Mouse (Mus musculus) forebrain, postnatal 0 days (tissue): ENCODE measurements around the gene Bag6. TPM values are rescaled to one million over a fixed set of nuclear protein-coding genes. Genes with fewer than 3 reads are reported as not detected.

Experiments used
- ATAC-seq: fragments of 200-750 bp; cut with Nextera tagmentation; 2 replicates; pipeline ENCODE4 v1.8.0; 2017; ENCODE audit warnings: mild to moderate bottlenecking, moderate library complexity
- DNase-seq: peaks from one replicate; pipeline ENCODE4 v3.0.0-alpha.2; 2015
- H3K27ac ChIP-seq: fragments of 300-500 bp; sonication (generic); 2 replicates; pipeline ENCODE4 v1.5.1; 2014; ENCODE audit warnings: low read depth, mild to moderate bottlenecking, antibody characterized with exemption, low read length, moderate library complexity, mixed read lengths
- H3K27me3 ChIP-seq: fragments of 300-500 bp; sonication (generic); 2 replicates; pipeline ENCODE4 v1.6.1; 2014; ENCODE audit warnings: mild to moderate bottlenecking, low read length, mixed read lengths; ENCODE audit not compliant: insufficient read depth
- H3K36me3 ChIP-seq: fragments of 300-500 bp; sonication (generic); 2 replicates; pipeline ENCODE4 v1.6.1; 2014; ENCODE audit warnings: mild to moderate bottlenecking, moderate library complexity; ENCODE audit not compliant: insufficient read depth
- H3K4me1 ChIP-seq: fragments of 300-500 bp; sonication (generic); 2 replicates; pipeline ENCODE4 v1.6.1; 2014; ENCODE audit warnings: antibody characterized with exemption; ENCODE audit not compliant: insufficient read depth
- H3K4me2 ChIP-seq: fragments of 300-500 bp; sonication (generic); 2 replicates; pipeline ENCODE4 v1.6.1; 2014; ENCODE audit warnings: low read depth, mild to moderate bottlenecking, moderate library complexity
- H3K4me3 ChIP-seq: fragments of 300-500 bp; sonication (generic); 2 replicates; pipeline ENCODE4 v1.5.1; 2014; ENCODE audit warnings: low read depth, low read length, mixed read lengths
- H3K9ac ChIP-seq: fragments of 300-500 bp; sonication (generic); 2 replicates; pipeline ENCODE4 v1.6.1; 2014; ENCODE audit warnings: mild to moderate bottlenecking
- H3K9me3 ChIP-seq: fragments of 300-500 bp; sonication (generic); 2 replicates; pipeline ENCODE4 v1.6.1; 2016; ENCODE audit warnings: low read length
- CTCF ChIP-seq: sonication (generic); IDR thresholded peaks from 2 replicates; pipeline ENCODE4 v1.5.1; 2016; ENCODE audit warnings: antibody characterized with exemption, control low read depth, low read depth
- WGBS: fragments of 180-500 bp; shearing (Covaris S2); extraction: QIAGEN DNeasy Blood & Tissue Kit; methylation state at CpG from one replicate; pipeline ENCODE4 v1.1.7; 2014; 5-methylcytosine and 5-hydroxymethylcytosine counted together
- microRNA-seq, 2 experiments: library from miRNA; unstranded; fragments of <30 nt; microRNA quantifications; one replicate each; pipeline ENCODE4; 2016
- polyA plus RNA-seq: library from polyadenylated mRNA; unstranded; fragments of >200 nt; fragmentation: Nextera tagmentation; extraction: Ambion mirVana; gene quantifications from 2 replicates; pipeline ENCODE4 v1.2.1, GENCODE M21; 2015
- total RNA-seq: library from RNA; depleted of rRNA; stranded (reverse); fragments of >200 nt; gene quantifications from 2 replicates; pipeline ENCODE4 v1.2.3, GENCODE M21; 2014; rRNA removed

The Bag6 gene
- total and polyA plus RNA-seq, 2 experiments from 2014 or later, result 71.9 to 340 TPM

DNA sequence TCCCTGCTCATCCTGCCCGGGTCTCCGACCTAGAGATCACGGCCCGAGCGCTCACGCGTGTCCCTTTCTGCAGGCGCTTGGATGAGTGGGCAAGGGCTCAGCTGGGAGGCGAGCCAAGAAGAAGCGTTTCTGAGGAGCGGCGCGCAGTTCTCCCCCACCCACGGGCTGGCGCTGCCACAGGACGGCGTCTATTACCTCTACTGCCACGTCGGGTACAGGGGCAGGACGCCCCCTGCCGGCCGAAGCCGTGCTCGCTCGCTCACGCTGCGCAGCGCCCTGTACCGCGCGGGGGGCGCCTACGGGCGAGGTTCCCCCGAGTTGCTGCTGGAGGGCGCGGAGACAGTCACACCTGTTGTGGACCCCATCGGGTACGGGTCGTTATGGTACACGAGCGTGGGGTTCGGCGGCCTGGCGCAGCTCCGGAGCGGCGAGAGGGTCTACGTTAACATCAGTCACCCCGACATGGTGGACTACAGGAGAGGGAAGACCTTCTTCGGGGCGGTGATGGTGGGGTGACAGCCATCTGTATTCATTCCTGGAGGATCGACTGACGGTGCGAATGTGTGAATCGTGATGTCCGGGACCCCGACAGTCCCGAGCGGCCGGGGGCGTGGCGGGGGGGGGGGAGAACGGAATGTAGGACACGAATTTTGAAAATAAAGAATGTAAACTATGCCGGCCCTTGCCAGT is 60.8 kb downstream of the Bag6 start:
- H3K9ac ChIP-seq, result peak overlapping the region; percentile 23
- DNase-seq (peak; percentile 80), ATAC-seq (peak; percentile 96)
- H3K4me3 ChIP-seq, result peak overlapping the region; percentile 38
- H3K4me2 ChIP-seq, result peak overlapping the region; percentile 64
- 0 out of 2 replicates have a peak, but pooled peaks cover 10% of the 10 kb centered on the region for H3K4me1 ChIP-seq
- no peaks in the 10 kb centered on the region for H3K9me3 ChIP-seq
- 3% methylated on average over 66 of the region's 66 CpGs for WGBS
- no peaks in the 10 kb centered on the region for H3K36me3 ChIP-seq
- peaks cover 12% of the 10 kb centered on the region for H3K27me3 ChIP-seq
- TF ChIP-seq CTCF, result peak; percentile 93
- no peak overlapping the region for H3K27ac ChIP-seq

DNA sequence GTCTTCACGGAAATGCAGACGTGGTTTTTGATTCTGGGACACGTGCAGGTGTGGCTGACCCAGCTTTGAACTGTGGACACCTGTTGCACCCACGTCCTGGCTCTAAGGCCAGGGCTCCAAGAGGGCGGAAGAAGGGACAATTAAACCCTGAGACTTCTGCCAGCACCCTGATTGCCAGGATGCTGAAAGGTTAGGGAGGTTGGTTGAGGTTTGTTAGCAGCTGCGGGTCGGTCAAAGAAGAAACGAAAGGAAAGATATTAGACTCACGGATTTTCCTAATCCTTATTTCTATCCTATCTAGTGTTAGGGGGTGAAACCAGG is 61.3 kb downstream of the Bag6 start:
- DNase-seq (no peak), ATAC-seq (no peak)
- TF ChIP-seq CTCF, result no peak
- peaks cover 12% of the 10 kb centered on the region for H3K27me3 ChIP-seq
- no peaks in the 10 kb centered on the region for H3K36me3 ChIP-seq
- H3K4me1 ChIP-seq, result 0 out of 2 replicates have a peak, but pooled peaks cover 10% of the 10 kb centered on the region
- H3K9me3 ChIP-seq, result no peaks in the 10 kb centered on the region
- H3K4me2 ChIP-seq, result peak overlapping the region; percentile 64
- no peak overlapping the region for H3K27ac ChIP-seq
- peak overlapping the region; percentile 23; the same call in 1 of the 2 replicates for H3K9ac ChIP-seq
- H3K4me3 ChIP-seq, result peak overlapping the region; percentile 38
- WGBS, result 28% methylated on average over 9 of the region's 9 CpGs

Small RNA genes lying within 50 kb of the gene (microRNA-seq; reads per million reads assigned to microRNA genes)
- gene Mir6973a, result 0 reads per million in 2 experiments

Other genes starting within 250 kb of the Bag6 start
Only the 30 nearest of the 41 such genes appear.
- 29.1 and 38.9 TPM in 2 replicates for gene Lsm2, start 153.3 kb upstream of the Bag6 start, total RNA-seq
- gene Lsm2, start 153.3 kb upstream of the Bag6 start, polyA plus RNA-seq, result 111 and 120 TPM in 2 replicates
- 84.4 and 93.4 TPM in 2 replicates for gene Vars, start 134.2 kb upstream of the Bag6 start, total RNA-seq
- gene Vars, start 134.2 kb upstream of the Bag6 start, polyA plus RNA-seq, result 36.7 and 45.4 TPM in 2 replicates
- gene Vwa7, start 118.6 kb upstream of the Bag6 start, total RNA-seq, result 0.14 and 0.31 TPM in 2 replicates
- 0.08 TPM in 1 of 2 replicates, not detected in the other for gene Vwa7, start 118.6 kb upstream of the Bag6 start, polyA plus RNA-seq
- 2.2 and 2.7 TPM in 2 replicates for gene Sapcd1, start 107.2 kb upstream of the Bag6 start, total RNA-seq
- 1.6 TPM in 2 replicates for gene Sapcd1, start 107.2 kb upstream of the Bag6 start, polyA plus RNA-seq
- gene Msh5, start 88.4 kb upstream of the Bag6 start, total RNA-seq, result 1.3 and 2.2 TPM in 2 replicates
- gene Msh5, start 88.4 kb upstream of the Bag6 start, polyA plus RNA-seq, result 1.1 and 1.3 TPM in 2 replicates
- 26.8 and 29.3 TPM in 2 replicates for gene Clic1, start 85.2 kb upstream of the Bag6 start, total RNA-seq
- 47.9 and 50.5 TPM in 2 replicates for gene Clic1, start 85.2 kb upstream of the Bag6 start, polyA plus RNA-seq
- 167 and 220 TPM in 2 replicates for gene Ddah2, start 76.1 kb upstream of the Bag6 start, total RNA-seq
- 261 and 299 TPM in 2 replicates for gene Ddah2, start 76.1 kb upstream of the Bag6 start, polyA plus RNA-seq
- gene Ly6g6c, start 69.8 kb upstream of the Bag6 start, total RNA-seq, result not detected in 2 replicates
- not detected in 2 replicates for gene Ly6g6c, start 69.8 kb upstream of the Bag6 start, polyA plus RNA-seq
- gene Mpig6b, start 69.0 kb upstream of the Bag6 start, total RNA-seq, result not detected in 2 replicates
- gene Mpig6b, start 69.0 kb upstream of the Bag6 start, polyA plus RNA-seq, result 0.08 TPM in 2 replicates
- 0.38 and 3.9 TPM in 2 replicates for gene Ly6g6e, start 58.3 kb upstream of the Bag6 start, total RNA-seq
- gene Ly6g6e, start 58.3 kb upstream of the Bag6 start, polyA plus RNA-seq, result 2.9 and 3.9 TPM in 2 replicates
- 3.8 TPM in 1 of 2 replicates, not detected in the other for gene Ly6g6d, start 57.1 kb upstream of the Bag6 start, total RNA-seq
- gene Ly6g6d, start 57.1 kb upstream of the Bag6 start, polyA plus RNA-seq, result 1.2 and 1.6 TPM in 2 replicates
- gene Ly6g6f, start 49.6 kb upstream of the Bag6 start, total RNA-seq, result 0.23 TPM in 1 of 2 replicates, not detected in the other
- not detected in 2 replicates for gene Ly6g6f, start 49.6 kb upstream of the Bag6 start, polyA plus RNA-seq
- 139 and 202 TPM in 2 replicates for gene Abhd16a, start 45.9 kb upstream of the Bag6 start, total RNA-seq
- 92.8 and 96.3 TPM in 2 replicates for gene Abhd16a, start 45.9 kb upstream of the Bag6 start, polyA plus RNA-seq
- gene Ly6g5c, start 26.9 kb upstream of the Bag6 start, total RNA-seq, result not detected in 2 replicates
- not detected in 2 replicates for gene Ly6g5c, start 26.9 kb upstream of the Bag6 start, polyA plus RNA-seq
- gene Ly6g5b, start 19.8 kb upstream of the Bag6 start, total RNA-seq, result 0.54 and 1.1 TPM in 2 replicates
- 0.55 and 1.1 TPM in 2 replicates for gene Ly6g5b, start 19.8 kb upstream of the Bag6 start, polyA plus RNA-seq
- gene Gpank1, start 13.7 kb upstream of the Bag6 start, total RNA-seq, result 16.9 and 20.5 TPM in 2 replicates
- 19.7 and 20.8 TPM in 2 replicates for gene Gpank1, start 13.7 kb upstream of the Bag6 start, polyA plus RNA-seq
- 240 and 247 TPM in 2 replicates for gene Csnk2b, start 13.1 kb upstream of the Bag6 start, total RNA-seq
- gene Csnk2b, start 13.1 kb upstream of the Bag6 start, polyA plus RNA-seq, result 334 and 335 TPM in 2 replicates
- gene D17H6S53E, start 8.8 kb upstream of the Bag6 start, total RNA-seq, result 15.3 and 26.2 TPM in 2 replicates
- 7.4 and 8.0 TPM in 2 replicates for gene D17H6S53E, start 8.8 kb upstream of the Bag6 start, polyA plus RNA-seq
- gene Apom, start 3.1 kb upstream of the Bag6 start, total RNA-seq, result 0.71 and 0.77 TPM in 2 replicates
- gene Apom, start 3.1 kb upstream of the Bag6 start, polyA plus RNA-seq, result not detected in 2 replicates
- gene Prrc2a, start 29.7 kb downstream of the Bag6 start, total RNA-seq, result 112 and 155 TPM in 2 replicates
- gene Prrc2a, start 29.7 kb downstream of the Bag6 start, polyA plus RNA-seq, result 56.7 and 85.3 TPM in 2 replicates
- 1.9 and 3.6 TPM in 2 replicates for gene Aif1, start 40.9 kb downstream of the Bag6 start, total RNA-seq
- gene Aif1, start 40.9 kb downstream of the Bag6 start, polyA plus RNA-seq, result 8.4 and 10.0 TPM in 2 replicates
- 15.7 and 17.4 TPM in 2 replicates for gene Lst1, start 53.3 kb downstream of the Bag6 start, total RNA-seq
- gene Lst1, start 53.3 kb downstream of the Bag6 start, polyA plus RNA-seq, result 11.4 and 12.7 TPM in 2 replicates
- 0.76 and 1.1 TPM in 2 replicates for gene Ltb, start 59.3 kb downstream of the Bag6 start, total RNA-seq
- gene Ltb, start 59.3 kb downstream of the Bag6 start, polyA plus RNA-seq, result 0.64 and 1.1 TPM in 2 replicates
- gene Tnf, start 66.8 kb downstream of the Bag6 start, total RNA-seq, result 0.71 TPM in 1 of 2 replicates, not detected in the other
- gene Tnf, start 66.8 kb downstream of the Bag6 start, polyA plus RNA-seq, result 0.09 TPM in 1 of 2 replicates, not detected in the other
- gene Lta, start 70.2 kb downstream of the Bag6 start, total RNA-seq, result 0.38 TPM in 1 of 2 replicates, not detected in the other
- gene Lta, start 70.2 kb downstream of the Bag6 start, polyA plus RNA-seq, result 0.50 and 0.80 TPM in 2 replicates
- not detected in 2 replicates for gene Gm16181, start 85.7 kb downstream of the Bag6 start, total RNA-seq
- not detected in 2 replicates for gene Gm16181, start 85.7 kb downstream of the Bag6 start, polyA plus RNA-seq
- 59.7 and 81.4 TPM in 2 replicates for gene Atp6v1g2, start 98.5 kb downstream of the Bag6 start, total RNA-seq
- 121 and 146 TPM in 2 replicates for gene Atp6v1g2, start 98.5 kb downstream of the Bag6 start, polyA plus RNA-seq
- gene Nfkbil1, start 100.6 kb downstream of the Bag6 start, total RNA-seq, result 17.1 and 24.5 TPM in 2 replicates
- gene Nfkbil1, start 100.6 kb downstream of the Bag6 start, polyA plus RNA-seq, result 12.3 and 12.4 TPM in 2 replicates
- gene Ddx39b, start 106.6 kb downstream of the Bag6 start, total RNA-seq, result 305 and 336 TPM in 2 replicates
- gene Ddx39b, start 106.6 kb downstream of the Bag6 start, polyA plus RNA-seq, result 357 and 382 TPM in 2 replicates
- gene H2-D1, start 127.6 kb downstream of the Bag6 start, total RNA-seq, result 54.9 and 63.3 TPM in 2 replicates
- 74.5 and 95.9 TPM in 2 replicates for gene H2-D1, start 127.6 kb downstream of the Bag6 start, polyA plus RNA-seq